Mouse (Mus musculus): ENCODE results near the gene Lpcat4. TPM values are rescaled to one million over a fixed set of nuclear protein-coding genes. Genes with fewer than 3 reads are reported as not detected.

Lpcat4 gene
- polyA plus RNA-seq (2015; fragmentation: Nextera tagmentation; extraction: Ambion mirVana) = 13.4 and 15.2 TPM in 2 replicates

GRCm38 (mm10) chr2:112239212-112239934, at the start of gene Lpcat4:
Lpcat4 (plus strand) TSS chr2:112239468.
- Histone ChIP-seq H3K4me3 (peak within 1 kb of the TSS; percentile 98), H3K9me3 (no peaks in the 10 kb centered on the region), H3K9ac (replicated peaks) (peak within 1 kb of the TSS; percentile 86), H3K4me1 (peaks cover 16% of the 10 kb centered on the region), H3K27ac (replicated peaks) (peak within 1 kb of the TSS; percentile 98), H3K36me3 (peaks cover 6% of the 10 kb centered on the region; the same call in 1 of the 2 replicates), H3K27me3 (no peaks in the 10 kb centered on the region), H3K4me2 (replicated peaks) (peak within 1 kb of the TSS; percentile 86)
- under 1% methylated on average over 86 of the region's 94 CpGs for WGBS
- peak; percentile 91 for ATAC-seq (replicated peaks)

- H3K9me3 ChIP-seq = no peaks in the 10 kb centered on the region
- no peaks in the 10 kb centered on the region for H3K36me3 ChIP-seq
- H3K9ac ChIP-seq (replicated peaks) = no peak overlapping the region
- no peak overlapping the region for H3K27ac ChIP-seq (replicated peaks)
- ATAC-seq (replicated peaks) = peak; percentile 78; the same call in 1 of the 2 replicates
- H3K27me3 ChIP-seq = no peaks in the 10 kb centered on the region
- WGBS = 2% methylated on average over 2 of the region's 2 CpGs
- H3K4me1 ChIP-seq = no peaks in the 10 kb centered on the region
- H3K4me3 ChIP-seq = no peak overlapping the region
- no peak overlapping the region for H3K4me2 ChIP-seq (replicated peaks)
Measured at GRCm38 (mm10) chr2:112196859-112197258, 42.4 kb upstream of the Lpcat4 start.

- peak; percentile 72 for ATAC-seq (replicated peaks)
- Histone ChIP-seq H3K4me2 (replicated peaks) (no peak overlapping the region), H3K27ac (replicated peaks) (no peak overlapping the region), H3K9ac (replicated peaks) (no peak overlapping the region), H3K4me3 (no peak overlapping the region), H3K4me1 (no peaks in the 10 kb centered on the region), H3K36me3 (no peaks in the 10 kb centered on the region), H3K27me3 (no peaks in the 10 kb centered on the region), H3K9me3 (no peaks in the 10 kb centered on the region)
- 41% methylated on average over 6 of the region's 6 CpGs for WGBS
Measured at GRCm38 (mm10) chr2:112203056-112203455, 36.2 kb upstream of the Lpcat4 start.

GRCm38 (mm10) chr2:112210142-112210541, 29.1 kb upstream of the Lpcat4 start:
- Histone ChIP-seq H3K27ac (replicated peaks) (no peak overlapping the region), H3K9me3 (no peaks in the 10 kb centered on the region), H3K27me3 (no peaks in the 10 kb centered on the region), H3K9ac (replicated peaks) (no peak overlapping the region), H3K36me3 (no peaks in the 10 kb centered on the region), H3K4me3 (no peak overlapping the region), H3K4me2 (replicated peaks) (no peak overlapping the region), H3K4me1 (no peaks in the 10 kb centered on the region)
- peak; percentile 92 for ATAC-seq (replicated peaks)
- 35% methylated on average over 6 of the region's 6 CpGs for WGBS

- H3K27ac ChIP-seq (replicated peaks) = no peak overlapping the region
- no peak overlapping the region for H3K9ac ChIP-seq (replicated peaks)
- no peak overlapping the region for H3K4me3 ChIP-seq
- H3K4me2 ChIP-seq (replicated peaks) = no peak overlapping the region
- no peaks in the 10 kb centered on the region for H3K9me3 ChIP-seq
- no peaks in the 10 kb centered on the region for H3K36me3 ChIP-seq
- H3K27me3 ChIP-seq = no peaks in the 10 kb centered on the region
- 68% methylated on average over 2 of the region's 2 CpGs for WGBS
- ATAC-seq (replicated peaks) = peak; percentile 71
- no peaks in the 10 kb centered on the region for H3K4me1 ChIP-seq
Measured at GRCm38 (mm10) chr2:112210699-112211098, 28.6 kb upstream of the Lpcat4 start.

- ATAC-seq (replicated peaks) = peak; percentile 63; the same call in 1 of the 2 replicates
- WGBS = 6% methylated on average over 1 of the region's 1 CpGs
Measured at GRCm38 (mm10) chr2:112215977-112216376, 23.3 kb upstream of the Lpcat4 start.

GRCm38 (mm10) chr2:112217614-112218013, 21.7 kb upstream of the Lpcat4 start:
- Histone ChIP-seq H3K36me3 (no peaks in the 10 kb centered on the region), H3K27ac (replicated peaks) (no peak overlapping the region)

More at GRCm38 (mm10) chr2:112215977-112216376, 23.3 kb upstream of the Lpcat4 start:
- Histone ChIP-seq H3K4me2 (replicated peaks) (no peak overlapping the region), H3K27me3 (no peaks in the 10 kb centered on the region), H3K9ac (replicated peaks) (no peak overlapping the region), H3K9me3 (no peaks in the 10 kb centered on the region), H3K4me3 (no peak overlapping the region), H3K27ac (replicated peaks) (no peak overlapping the region), H3K4me1 (no peaks in the 10 kb centered on the region), H3K36me3 (no peaks in the 10 kb centered on the region)

GRCm38 (mm10) chr2:112220880-112221279, 18.4 kb upstream of the Lpcat4 start:
- 89% methylated on average over 5 of the region's 5 CpGs for WGBS
- Histone ChIP-seq H3K9me3 (no peaks in the 10 kb centered on the region), H3K4me1 (no peaks in the 10 kb centered on the region), H3K27ac (replicated peaks) (no peak overlapping the region), H3K9ac (replicated peaks) (no peak overlapping the region), H3K36me3 (no peaks in the 10 kb centered on the region), H3K27me3 (no peaks in the 10 kb centered on the region), H3K4me2 (replicated peaks) (no peak overlapping the region), H3K4me3 (no peak overlapping the region)
- ATAC-seq (replicated peaks) = no peak

More at GRCm38 (mm10) chr2:112217614-112218013, 21.7 kb upstream of the Lpcat4 start:
- WGBS = 82% methylated on average over 6 of the region's 6 CpGs
- Histone ChIP-seq H3K27me3 (no peaks in the 10 kb centered on the region), H3K4me3 (no peak overlapping the region), H3K9ac (replicated peaks) (no peak overlapping the region), H3K4me1 (no peaks in the 10 kb centered on the region), H3K4me2 (replicated peaks) (no peak overlapping the region), H3K9me3 (no peaks in the 10 kb centered on the region)
- no peak for ATAC-seq (replicated peaks)

GRCm38 (mm10) chr2:112222607-112223006, 16.7 kb upstream of the Lpcat4 start:
- no peak overlapping the region for H3K9ac ChIP-seq (replicated peaks)
- H3K27ac ChIP-seq (replicated peaks) = no peak overlapping the region
- 82% methylated on average over 5 of the region's 5 CpGs for WGBS
- H3K36me3 ChIP-seq = no peaks in the 10 kb centered on the region
- H3K9me3 ChIP-seq = no peaks in the 10 kb centered on the region
- no peak for ATAC-seq (replicated peaks)
- H3K4me3 ChIP-seq = no peak overlapping the region
- H3K4me2 ChIP-seq (replicated peaks) = no peak overlapping the region
- H3K27me3 ChIP-seq = no peaks in the 10 kb centered on the region
- no peaks in the 10 kb centered on the region for H3K4me1 ChIP-seq

GRCm38 (mm10) chr2:112224356-112224755, 14.9 kb upstream of the Lpcat4 start:
- Histone ChIP-seq H3K4me3 (no peak overlapping the region), H3K9ac (replicated peaks) (no peak overlapping the region), H3K27ac (replicated peaks) (no peak overlapping the region), H3K9me3 (no peaks in the 10 kb centered on the region), H3K27me3 (no peaks in the 10 kb centered on the region), H3K4me1 (no peaks in the 10 kb centered on the region), H3K36me3 (no peaks in the 10 kb centered on the region), H3K4me2 (replicated peaks) (no peak overlapping the region)
- WGBS = 57% methylated on average over 4 of the region's 4 CpGs
- no peak for ATAC-seq (replicated peaks)

GRCm38 (mm10) chr2:112232623-112233022, 6.6 kb upstream of the Lpcat4 start:
- Histone ChIP-seq H3K4me3 (no peak overlapping the region), H3K4me2 (replicated peaks) (no peak overlapping the region), H3K27me3 (no peaks in the 10 kb centered on the region), H3K4me1 (no peaks in the 10 kb centered on the region), H3K27ac (replicated peaks) (no peak overlapping the region), H3K9ac (replicated peaks) (no peak overlapping the region), H3K36me3 (no peaks in the 10 kb centered on the region), H3K9me3 (no peaks in the 10 kb centered on the region)
- ATAC-seq (replicated peaks) = no peak
- 79% methylated on average over 1 of the region's 1 CpGs for WGBS

GRCm38 (mm10) chr2:112236620-112237019, 2.6 kb upstream of the Lpcat4 start:
- Histone ChIP-seq H3K4me3 (no peak overlapping the region), H3K27ac (replicated peaks) (no peak overlapping the region), H3K9ac (replicated peaks) (no peak overlapping the region), H3K27me3 (no peaks in the 10 kb centered on the region), H3K9me3 (no peaks in the 10 kb centered on the region), H3K4me2 (replicated peaks) (no peak overlapping the region), H3K4me1 (peaks cover 16% of the 10 kb centered on the region), H3K36me3 (no peaks in the 10 kb centered on the region)
- 86% methylated on average over 2 of the region's 2 CpGs for WGBS
- ATAC-seq (replicated peaks) = no peak

- peaks cover 16% of the 10 kb centered on the region for H3K4me1 ChIP-seq
- H3K9ac ChIP-seq (replicated peaks) = no peak overlapping the region
- no peak overlapping the region for H3K27ac ChIP-seq (replicated peaks)
- no peak overlapping the region for H3K4me3 ChIP-seq
- H3K9me3 ChIP-seq = no peaks in the 10 kb centered on the region
- ATAC-seq (replicated peaks) = no peak
- 14% methylated on average over 4 of the region's 4 CpGs for WGBS
- no peaks in the 10 kb centered on the region for H3K36me3 ChIP-seq
- no peaks in the 10 kb centered on the region for H3K27me3 ChIP-seq
- H3K4me2 ChIP-seq (replicated peaks) = no peak overlapping the region
Measured at GRCm38 (mm10) chr2:112238006-112238405, 1.3 kb upstream of the Lpcat4 start.

Data from forebrain, embryonic 15.5 days (tissue).